Mouse (Mus musculus) NIH3T3 (cell line): ENCODE measurements at regions not wholly inside any gene's neighbourhood (a gene's known extent, or its start where the extent isn't known, plus 50 kb on each side); places are given as distances from the start of the nearest gene placed in this dataset.

ENCODE experiments used
- DNase-seq: peaks from one replicate; pipeline ENCODE4 v3.0.0-alpha.2; 2012; ENCODE audit warnings: low read depth

DNA sequence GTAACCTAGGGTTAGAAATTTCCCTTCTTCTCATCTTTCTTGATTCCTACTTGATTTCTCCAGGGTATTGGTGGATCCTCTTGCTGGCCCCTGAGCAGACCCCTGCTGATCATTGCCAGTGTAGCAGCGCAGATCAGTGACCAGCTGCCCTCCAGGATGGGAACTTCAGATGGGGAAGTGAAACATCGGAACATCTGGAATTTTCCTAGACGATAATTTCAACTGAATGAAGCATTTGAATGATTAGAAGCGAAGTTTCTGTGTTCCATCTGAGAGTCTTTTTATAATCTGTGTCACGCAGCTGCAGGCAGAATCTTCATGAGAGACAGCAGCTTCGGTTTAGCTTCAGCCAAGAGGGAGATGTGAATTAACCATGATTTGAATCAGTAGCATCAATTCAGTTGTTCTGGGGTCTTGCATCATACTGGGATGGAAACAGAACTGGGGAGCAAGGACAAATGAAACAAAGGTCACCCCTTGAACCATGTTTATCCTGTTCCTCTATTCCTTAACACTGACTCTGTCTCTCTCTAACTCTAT is 57.8 kb upstream of the Ddit4l start:
- no peak for DNase-seq

GRCm38 (mm10) chr3:137564282-137564681 is 57.1 kb upstream of the Ddit4l start:
- DNase-seq: no peak

GRCm38 (mm10) chr3:137568580-137569313 is 52.7 kb upstream of the Ddit4l start:
- no peak for DNase-seq
